Mouse (Mus musculus) lung, adult 18-20 months (tissue): Measurements from ENCODE around the gene Gm43951.
"Not testable (repeated sequence)": the region's sequence is repeated elsewhere in the genome, so short reads cannot be mapped to it uniquely, and the experiment has no call there.

ENCODE experiments used
- DNase-seq, 2 experiments: peaks; one replicate each; pipeline ENCODE4 v3.0.0; 2022; ENCODE audit warnings: mixed read lengths in 2 of 2

Gene Gm43951

DNA sequence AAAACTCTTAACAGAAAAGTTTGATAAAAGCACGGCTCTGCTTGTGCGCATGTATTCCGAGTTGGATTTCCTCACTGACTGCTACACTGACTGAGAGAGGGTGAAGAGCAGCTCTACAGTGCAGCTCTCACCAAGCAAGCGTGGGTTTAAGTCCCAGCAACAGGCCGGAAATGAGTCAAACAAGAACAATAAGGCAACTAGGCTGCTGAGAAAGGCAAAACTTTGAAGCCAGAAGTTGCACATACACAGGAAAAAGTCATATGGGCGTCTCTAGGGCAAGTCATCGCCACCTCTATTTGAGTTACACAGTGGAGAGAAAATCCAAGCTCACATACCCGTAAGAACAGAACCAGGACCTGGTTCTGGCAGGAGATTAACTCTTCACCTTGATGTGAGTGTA, 10.1 kb downstream of the Gm43951 start:
- DNase-seq: no peak

DNA sequence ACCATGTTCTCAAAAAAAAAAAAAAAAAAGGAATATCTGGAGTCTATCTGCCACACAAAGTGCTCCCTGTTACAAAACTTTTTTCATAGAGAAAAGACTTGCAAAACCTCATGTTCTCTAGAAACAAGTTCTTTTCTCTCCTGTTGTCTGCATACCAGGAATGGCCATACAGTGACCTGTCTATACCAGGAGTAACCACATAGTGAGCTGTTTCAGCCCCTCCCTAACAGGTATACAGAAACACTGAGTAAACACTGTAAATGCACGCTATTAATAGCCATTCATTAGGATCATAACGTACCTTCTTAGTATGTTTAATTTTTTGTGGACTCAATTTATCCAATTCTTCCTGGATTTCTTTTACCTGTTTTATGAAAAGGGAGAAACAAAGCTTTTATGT, 12.4 kb downstream of the Gm43951 start:
- no peak for DNase-seq

DNA sequence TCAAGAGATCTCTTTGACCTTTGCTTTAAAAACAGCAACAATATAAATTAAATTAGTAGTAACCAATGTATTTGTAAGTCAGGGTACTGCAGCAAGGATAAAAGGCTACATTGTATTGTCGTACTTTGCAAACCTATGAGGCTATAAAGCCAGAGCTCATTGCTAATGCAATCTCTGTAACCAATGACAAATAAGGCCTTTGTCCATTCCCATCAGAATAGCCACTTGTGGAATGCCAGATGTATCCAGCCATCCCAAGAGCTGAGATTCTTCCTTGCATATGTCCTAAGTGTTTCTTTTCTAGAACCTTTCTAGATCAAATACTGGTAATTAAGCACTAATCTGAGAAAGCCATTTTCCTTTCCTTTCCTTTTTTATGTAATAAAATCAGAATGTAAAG, 15.8 kb downstream of the Gm43951 start:
- no peak for DNase-seq

DNA sequence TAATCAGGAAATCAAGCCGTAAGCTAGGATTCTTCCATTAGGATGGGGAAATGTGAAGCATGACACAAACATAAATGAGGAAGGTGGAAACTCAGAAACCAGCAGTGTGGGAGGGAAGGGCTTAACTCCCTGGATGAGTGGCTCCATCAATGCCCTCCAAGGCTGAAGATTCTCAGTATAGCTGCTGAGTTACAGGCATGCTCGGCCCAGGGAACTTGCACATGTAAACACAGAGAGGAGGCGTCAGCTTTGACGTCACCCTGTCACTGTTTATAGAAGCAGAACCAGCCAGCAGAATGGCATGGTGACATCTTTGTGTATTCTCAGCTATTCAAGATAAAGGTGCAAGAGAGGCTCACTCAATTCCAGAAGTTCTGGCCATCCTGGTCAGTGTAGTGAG, 22.4 kb downstream of the Gm43951 start:
- no peak for DNase-seq

DNA sequence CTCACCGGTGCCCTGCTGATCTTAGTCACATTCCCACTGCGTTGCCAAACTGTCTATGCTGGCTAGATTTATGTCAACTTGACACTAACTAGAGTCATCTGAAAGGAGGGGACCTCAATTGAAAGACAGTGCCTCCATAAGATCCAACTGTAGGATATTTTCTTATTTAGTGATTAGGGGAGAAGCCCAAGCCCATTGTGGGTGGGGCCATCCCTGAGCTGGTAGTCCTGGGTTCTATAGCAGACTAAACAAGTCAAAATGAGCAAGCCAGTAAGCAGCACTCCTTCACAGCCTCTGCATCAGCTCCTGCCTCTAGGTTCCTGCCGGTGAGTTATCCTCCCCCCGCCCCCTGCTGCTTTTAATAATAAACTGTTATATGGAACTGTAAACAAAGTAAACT, 25.5 kb downstream of the Gm43951 start:
- no peak for DNase-seq

DNA sequence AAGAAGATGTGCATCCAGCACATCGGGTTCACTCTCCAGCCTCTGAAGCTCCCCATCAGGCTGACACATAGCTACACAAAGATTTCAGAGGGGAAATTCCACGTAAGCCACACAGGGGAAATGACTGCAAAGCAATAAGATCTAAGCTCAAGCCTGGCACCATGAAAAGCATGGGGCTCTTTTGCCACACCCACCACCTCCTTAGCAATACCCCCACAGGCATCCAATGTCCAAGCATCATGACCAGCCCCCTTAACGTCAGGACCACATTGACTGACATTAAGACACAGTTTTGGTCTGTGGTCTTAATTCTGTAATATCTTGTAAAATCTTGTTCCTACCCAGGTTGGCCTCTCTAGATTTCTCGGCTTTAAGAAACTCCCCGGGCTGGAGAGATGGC, 26.1 kb downstream of the Gm43951 start:
- no peak for DNase-seq

DNA sequence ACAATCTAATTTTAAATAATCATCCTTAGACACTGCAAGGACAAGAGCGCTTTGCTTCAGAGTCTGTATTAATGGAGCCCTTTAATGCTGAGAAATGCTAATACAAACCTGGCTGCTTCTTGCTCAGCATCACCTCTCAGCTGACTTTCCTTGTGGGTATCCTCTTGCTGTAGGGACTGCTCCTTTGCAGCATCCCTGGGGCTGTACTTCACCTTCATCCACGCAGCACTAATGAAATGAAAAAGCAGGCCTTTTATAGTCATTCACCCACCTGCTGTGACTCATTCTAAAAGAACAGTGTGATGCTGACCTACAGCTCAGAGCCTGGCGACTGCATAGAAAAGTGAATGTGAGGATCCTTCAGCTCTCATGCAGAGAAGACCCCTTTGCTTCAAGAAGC, 30.1 kb downstream of the Gm43951 start:
- DNase-seq: no peak

DNA sequence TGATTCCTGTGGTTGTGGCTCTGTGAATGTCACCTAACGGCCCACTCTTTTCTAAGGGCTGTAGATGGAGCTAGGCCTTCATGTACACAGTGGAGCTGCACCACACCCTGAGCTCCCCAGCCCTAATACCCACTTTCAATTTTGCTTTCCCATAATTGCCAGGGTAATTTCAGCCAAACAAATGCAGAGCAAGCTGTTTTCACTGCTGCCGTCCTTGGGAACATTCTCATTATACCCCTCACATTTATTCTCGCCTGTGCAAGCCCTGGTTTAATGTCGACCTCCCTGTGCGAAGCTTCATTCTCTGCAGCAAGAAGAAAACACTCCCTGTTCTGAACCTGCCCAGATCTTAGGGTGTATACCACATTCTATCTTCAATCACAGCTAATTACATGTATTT, 30.7 kb downstream of the Gm43951 start:
- DNase-seq: no peak

DNA sequence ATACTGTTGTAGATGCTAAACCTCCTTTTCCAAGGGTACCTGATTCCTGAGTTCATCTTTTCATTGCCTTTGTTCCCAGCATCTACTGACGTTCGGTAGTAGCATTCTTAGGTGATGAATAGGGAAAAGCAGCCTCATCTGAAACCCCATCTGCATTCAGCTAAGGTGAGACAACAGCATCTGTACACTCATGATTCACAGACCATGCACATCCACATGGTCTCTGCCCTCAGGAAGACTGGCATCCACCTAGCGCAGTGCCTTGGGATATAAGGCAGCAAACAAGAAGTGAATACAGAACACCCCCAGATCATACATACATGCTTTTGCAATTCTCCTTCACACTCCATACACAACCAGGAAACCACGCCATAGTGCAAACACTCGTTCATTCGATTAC, 31.9 kb downstream of the Gm43951 start:
- no peak for DNase-seq

DNA sequence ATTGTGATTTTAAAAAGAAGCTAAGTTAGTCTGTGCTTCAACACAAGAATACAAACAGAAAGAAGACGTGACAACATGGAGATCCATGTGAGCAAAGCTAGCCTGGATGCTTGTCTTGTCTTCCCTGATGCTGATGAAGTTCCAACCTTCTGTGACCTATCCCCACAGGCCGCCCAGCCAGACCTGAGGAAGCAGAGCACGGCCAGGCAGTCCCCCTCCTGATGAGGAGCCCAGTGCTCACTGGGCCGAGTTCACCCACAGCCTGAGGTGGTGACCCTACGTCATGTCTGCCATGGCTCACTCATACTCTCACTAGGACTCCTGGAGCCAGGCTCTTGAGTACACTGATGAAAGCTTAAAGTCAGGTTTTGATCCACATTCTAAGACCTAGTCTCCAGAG, 33.1 kb downstream of the Gm43951 start:
- no peak for DNase-seq

DNA sequence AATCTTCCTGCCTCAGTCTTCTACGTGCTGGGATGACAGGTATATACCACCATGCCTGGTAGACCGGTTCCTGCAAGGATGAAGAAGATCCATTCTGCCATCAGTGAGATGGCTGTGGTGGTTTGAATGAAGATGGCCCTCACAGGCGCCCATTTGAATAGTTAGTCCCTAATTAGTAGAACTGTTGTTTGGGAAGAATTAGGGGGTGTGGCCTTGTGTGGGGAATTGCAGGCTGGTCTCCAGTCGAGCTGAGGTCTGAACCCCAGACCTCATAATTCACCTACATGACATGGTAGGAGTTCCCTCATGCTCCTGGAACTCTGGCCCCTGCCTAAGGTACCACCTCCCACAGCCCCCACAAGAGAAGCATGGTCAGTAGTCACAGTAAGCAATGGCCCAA, 34.7 kb downstream of the Gm43951 start:
- DNase-seq: not testable (repeated sequence)

DNA sequence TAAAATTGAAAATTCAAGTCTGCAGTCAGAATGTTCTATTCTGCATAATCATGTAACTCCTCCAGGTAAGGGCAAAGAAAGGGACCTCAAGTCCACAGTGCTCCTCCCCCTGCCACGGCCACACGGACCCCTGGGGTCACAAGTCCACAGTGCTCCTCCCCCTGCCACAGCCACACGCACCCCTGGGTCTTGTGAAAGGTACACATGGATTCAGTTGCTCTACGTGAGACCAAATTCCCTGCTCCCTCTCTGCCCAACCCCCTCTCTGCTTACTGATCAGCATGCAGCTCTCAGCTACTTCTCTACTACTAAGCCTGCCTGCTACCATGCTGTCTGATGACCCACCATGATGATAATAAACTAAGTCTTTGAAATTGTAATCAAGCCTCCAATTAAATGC, 36.8 kb downstream of the Gm43951 start:
- DNase-seq: no peak

DNA sequence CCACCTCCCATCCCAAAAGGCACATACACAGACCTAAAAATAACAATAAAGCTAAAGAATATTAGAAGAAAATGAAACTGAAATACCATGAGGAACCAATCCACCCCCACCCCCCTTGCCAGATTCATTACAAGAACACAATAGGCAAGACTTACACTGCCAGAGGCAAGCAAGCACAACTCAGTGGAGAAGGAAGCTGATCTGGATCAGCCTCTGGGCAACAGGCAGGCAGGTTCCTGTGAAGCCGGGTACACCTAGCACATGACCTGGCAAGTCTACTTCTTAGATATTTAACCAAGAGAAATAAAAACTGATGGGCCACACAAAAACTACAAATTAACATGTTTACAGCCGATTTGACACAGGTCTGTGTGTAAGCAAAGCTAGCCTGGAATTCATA, 43.4 kb downstream of the Gm43951 start:
- DNase-seq: no peak

DNA sequence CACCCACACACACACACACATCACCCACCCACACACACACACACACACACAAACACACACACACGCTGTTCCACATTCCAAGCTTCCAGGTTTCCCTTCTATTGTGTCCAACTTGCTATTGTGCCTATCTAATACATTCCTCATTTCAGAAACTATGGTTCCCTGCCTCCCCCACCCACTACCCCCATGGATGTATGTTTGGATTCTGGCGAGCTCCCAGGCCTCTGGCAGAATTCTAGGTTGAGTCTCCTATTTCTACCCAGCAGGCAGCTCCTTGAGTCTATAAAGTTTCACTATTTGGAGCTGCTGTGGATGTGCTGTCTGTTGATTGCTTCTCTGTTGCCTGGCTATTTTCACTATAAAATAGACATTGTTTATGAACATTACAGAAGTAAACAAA, 50.0 kb downstream of the Gm43951 start:
- DNase-seq: no peak

DNA sequence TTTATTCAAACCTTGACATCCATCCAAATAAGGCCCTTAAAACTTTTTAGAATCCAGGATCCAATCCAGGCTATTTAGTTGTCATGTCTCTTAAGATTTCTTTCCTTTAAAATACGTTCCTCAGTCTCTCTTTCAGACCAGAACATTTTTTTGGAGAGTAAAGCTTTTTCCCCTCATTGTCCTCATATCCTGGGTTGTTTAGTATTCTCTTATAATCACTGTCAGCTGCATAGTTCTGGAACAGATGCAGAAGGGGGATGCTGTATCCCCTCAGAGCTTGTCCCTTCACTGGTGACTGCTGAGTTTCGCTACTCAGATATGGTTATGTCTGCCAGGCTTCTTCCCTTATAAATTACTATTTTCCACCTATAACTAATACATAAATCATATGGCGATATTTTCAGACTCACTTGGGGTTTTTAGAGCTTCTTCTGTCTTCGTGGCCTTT, 50.6 kb downstream of the Gm43951 start:
- no peak for DNase-seq

DNA sequence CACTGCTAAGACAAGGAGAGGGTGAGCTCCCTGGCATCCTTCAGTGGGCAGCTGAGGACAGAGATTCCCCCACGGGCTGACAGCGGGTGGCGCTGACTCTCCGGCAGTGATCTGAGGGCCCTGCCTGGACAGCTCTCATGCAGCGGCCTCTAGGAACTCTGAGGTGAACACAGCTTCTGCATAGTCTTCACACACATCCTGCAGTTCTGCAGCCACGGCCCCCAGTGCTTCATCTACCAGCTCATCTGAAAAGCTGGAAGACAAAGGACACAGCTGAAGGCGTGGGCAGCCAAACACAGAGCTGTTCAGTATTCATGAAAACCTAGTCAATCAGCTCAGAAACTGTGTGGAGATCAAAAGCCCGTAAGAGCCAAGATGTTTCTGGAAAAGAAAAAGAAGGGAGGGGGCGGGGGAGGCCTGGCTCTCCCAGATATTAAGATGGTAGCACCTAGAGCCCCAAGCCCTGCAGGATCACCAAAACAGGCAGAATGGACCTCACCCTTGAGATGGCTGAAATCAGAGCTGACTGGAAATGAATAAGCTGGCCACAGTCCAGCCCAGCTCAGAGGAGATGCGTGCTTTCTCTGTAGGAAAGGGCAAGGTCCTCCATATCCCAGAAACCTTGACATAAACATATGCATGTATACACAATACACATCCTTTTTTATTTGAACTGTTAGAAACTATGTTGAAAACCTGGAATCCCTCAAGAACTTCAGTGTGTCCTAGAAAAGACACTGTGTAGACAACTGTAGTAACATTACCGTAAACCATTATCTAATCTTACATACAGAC, 51.3 kb downstream of the Gm43951 start:
- DNase-seq: no peak
